Mouse (Mus musculus): ENCODE measurements around the gene Bmt2. TPM values are rescaled to one million over a fixed set of nuclear protein-coding genes. Genes with fewer than 3 reads are reported as not detected.
A peak's percentile ranks its signal among the peaks of the same experiment; 100 is the strongest.

The Bmt2 gene
- total RNA-seq (2021): 10 to 100 TPM; 22.4 to 22.8 TPM
- long read RNA-seq, experiment 1, full-length matches to known transcripts: 16 of 19 reads
- long read RNA-seq, experiment 1, partial matches to known transcripts: 1 of 19 reads
- long read RNA-seq, experiment 1, other reads (novel, unspliced or antisense): 2 of 19 reads
- long read RNA-seq, experiment 2, full-length matches to known transcripts: 26 of 33 reads
- long read RNA-seq, experiment 2, partial matches to known transcripts: 0 of 33 reads
- long read RNA-seq, experiment 2, other reads (novel, unspliced or antisense): 7 of 33 reads

GRCm38 (mm10) chr6:13677818-13678282, at the start of gene Bmt2:
TSS of gene Bmt2 (minus strand) at chr6:13677966.
- peak; percentile 99 for DNase-seq (ENCODE audit: low spot score in 2 of 2)

- no peak for DNase-seq (ENCODE audit: low spot score in 2 of 2)
Observed at GRCm38 (mm10) chr6:13722166-13722565, 44.4 kb upstream of the Bmt2 start.

GRCm38 (mm10) chr6:13714867-13715266, 37.1 kb upstream of the Bmt2 start:
- DNase-seq (ENCODE audit: low spot score in 2 of 2): no peak

GRCm38 (mm10) chr6:13696882-13697281, 19.1 kb upstream of the Bmt2 start:
- DNase-seq (ENCODE audit: low spot score in 2 of 2): no peak

- DNase-seq (ENCODE audit: low spot score in 2 of 2): no peak
Observed at GRCm38 (mm10) chr6:13695103-13695845, 17.5 kb upstream of the Bmt2 start.

- no peak for DNase-seq (ENCODE audit: low spot score in 2 of 2)
Observed at GRCm38 (mm10) chr6:13691657-13692294, 14.0 kb upstream of the Bmt2 start.

GRCm38 (mm10) chr6:13690398-13690797, 12.6 kb upstream of the Bmt2 start:
- no peak for DNase-seq (ENCODE audit: low spot score in 2 of 2)

- no peak for DNase-seq (ENCODE audit: low spot score in 2 of 2)
Observed at GRCm38 (mm10) chr6:13683929-13684595, 6.3 kb upstream of the Bmt2 start.

GRCm38 (mm10) chr6:13678349-13678748, 583 bp upstream of the Bmt2 start:
- no peak for DNase-seq (ENCODE audit: low spot score in 2 of 2)

GRCm38 (mm10) chr6:13677141-13677761, 515 bp downstream of the Bmt2 start:
- peak; percentile 44 to 61 for DNase-seq (ENCODE audit: low spot score in 2 of 2)

- no peak for DNase-seq (ENCODE audit: low spot score in 2 of 2)
Observed at GRCm38 (mm10) chr6:13676196-13676595, 1.6 kb downstream of the Bmt2 start.

GRCm38 (mm10) chr6:13674600-13675305, 3.0 kb downstream of the Bmt2 start:
- DNase-seq (ENCODE audit: low spot score in 2 of 2): no peak

GRCm38 (mm10) chr6:13665646-13666045, 12.1 kb downstream of the Bmt2 start:
- no peak for DNase-seq (ENCODE audit: low spot score in 2 of 2)

- no peak for DNase-seq (ENCODE audit: low spot score in 2 of 2)
Observed at GRCm38 (mm10) chr6:13658016-13658415, 19.8 kb downstream of the Bmt2 start.

- no peak for DNase-seq (ENCODE audit: low spot score in 2 of 2)
Observed at GRCm38 (mm10) chr6:13654081-13654480, 23.7 kb downstream of the Bmt2 start.

GRCm38 (mm10) chr6:13652284-13652683, 25.5 kb downstream of the Bmt2 start:
- no peak for DNase-seq (ENCODE audit: low spot score in 2 of 2)

- DNase-seq (ENCODE audit: low spot score in 2 of 2): no peak
Observed at GRCm38 (mm10) chr6:13650854-13651253, 26.9 kb downstream of the Bmt2 start.

GRCm38 (mm10) chr6:13648305-13648704, 29.5 kb downstream of the Bmt2 start:
- DNase-seq (ENCODE audit: low spot score in 2 of 2): no peak

GRCm38 (mm10) chr6:13636582-13636989, 41.2 kb downstream of the Bmt2 start:
- no peak for DNase-seq (ENCODE audit: low spot score in 2 of 2)

GRCm38 (mm10) chr6:13632571-13632970, 45.2 kb downstream of the Bmt2 start:
- DNase-seq (ENCODE audit: low spot score in 2 of 2): no peak

All from layer of hippocampus, postnatal 14 days (tissue).